Mouse (Mus musculus) midbrain, embryonic 11.5 days (tissue): ENCODE results near the gene Ccnjl. TPM values are rescaled to one million over a fixed set of nuclear protein-coding genes. Genes with fewer than 3 reads are reported as not detected.
A peak's percentile ranks its signal among the peaks of the same experiment; 100 is the strongest.

Source experiments
- ATAC-seq: fragments of 200-750 bp; cut with Nextera tagmentation; 2 replicates; pipeline ENCODE4 v1.8.0; 2017; ENCODE audit warnings: moderate TSS enrichment, moderate library complexity; ENCODE audit not compliant: low FRiP score
- DNase-seq: peaks from one replicate; pipeline ENCODE4 v3.0.0; 2015; ENCODE audit warnings: low spot score; ENCODE audit errors: missing footprints
- H3K27ac ChIP-seq: fragments of 300-500 bp; sonication (generic); 2 replicates; pipeline ENCODE4 v1.5.1; 2014; ENCODE audit warnings: low read depth, low read length
- H3K27me3 ChIP-seq: fragments of 300-500 bp; sonication (generic); 2 replicates; pipeline ENCODE4 v1.6.1; 2014; ENCODE audit warnings: mild to moderate bottlenecking, low read length, moderate library complexity, mixed read lengths; ENCODE audit not compliant: control insufficient read depth, insufficient read depth
- H3K36me3 ChIP-seq: fragments of 300-500 bp; sonication (generic); 2 replicates; pipeline ENCODE4 v1.6.1; 2014; ENCODE audit warnings: mild to moderate bottlenecking, low read length, moderate library complexity, mixed read lengths; ENCODE audit not compliant: control insufficient read depth, insufficient read depth
- H3K4me1 ChIP-seq: fragments of 300-500 bp; sonication (generic); 2 replicates; pipeline ENCODE4 v1.6.1; 2014; ENCODE audit warnings: low read length; ENCODE audit not compliant: control insufficient read depth, insufficient read depth
- H3K4me2 ChIP-seq: fragments of 300-500 bp; sonication (generic); 2 replicates; pipeline ENCODE4 v1.6.1; 2014; ENCODE audit warnings: mild to moderate bottlenecking, moderate library complexity
- H3K4me3 ChIP-seq: fragments of 300-500 bp; sonication (generic); 2 replicates; pipeline ENCODE4 v1.5.1; 2014; ENCODE audit warnings: low read depth, low read length
- H3K9ac ChIP-seq: fragments of 300-500 bp; sonication (generic); 2 replicates; pipeline ENCODE4 v1.6.1; 2014; ENCODE audit warnings: low read length
- H3K9me3 ChIP-seq: fragments of 300-500 bp; sonication (generic); 2 replicates; pipeline ENCODE4 v1.6.1; 2016; ENCODE audit warnings: low read length; ENCODE audit not compliant: control insufficient read depth
- WGBS: fragments of 180-500 bp; shearing (Covaris S2); extraction: QIAGEN DNeasy Blood & Tissue Kit; methylation state at CpG from one replicate; pipeline ENCODE4 v1.1.7; 2014; 5-methylcytosine and 5-hydroxymethylcytosine counted together
- polyA plus RNA-seq: library from polyadenylated mRNA; unstranded; fragments of >200 nt; fragmentation: Nextera tagmentation; extraction: Ambion mirVana; gene quantifications from 2 replicates; pipeline ENCODE4 v1.2.1, GENCODE M21; 2014

Gene Ccnjl
- polyA plus RNA-seq, 1 experiment from 2014 or later = 40.2 TPM

DNA sequence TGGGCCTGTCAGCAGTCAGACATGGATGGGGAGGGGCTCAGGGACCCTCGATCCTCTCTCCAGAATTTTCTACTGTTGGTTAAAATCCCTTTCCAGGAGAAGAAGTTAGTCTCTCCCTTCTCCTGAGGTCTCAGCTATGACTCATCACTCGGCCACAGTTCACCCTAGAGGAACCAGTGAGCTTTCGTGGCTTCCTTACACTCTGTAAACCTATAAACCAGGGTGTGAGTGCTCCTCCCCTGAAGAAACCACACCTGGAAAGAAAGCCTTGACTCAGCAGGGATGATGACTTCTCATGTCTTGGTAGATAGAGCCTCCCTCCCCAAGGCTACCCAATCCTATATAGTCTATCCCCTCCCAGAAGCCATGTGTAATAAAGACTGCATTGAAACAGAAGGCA is 23.2 kb downstream of the Ccnjl start:
- WGBS = 93% methylated on average over 3 of the region's 3 CpGs

DNA sequence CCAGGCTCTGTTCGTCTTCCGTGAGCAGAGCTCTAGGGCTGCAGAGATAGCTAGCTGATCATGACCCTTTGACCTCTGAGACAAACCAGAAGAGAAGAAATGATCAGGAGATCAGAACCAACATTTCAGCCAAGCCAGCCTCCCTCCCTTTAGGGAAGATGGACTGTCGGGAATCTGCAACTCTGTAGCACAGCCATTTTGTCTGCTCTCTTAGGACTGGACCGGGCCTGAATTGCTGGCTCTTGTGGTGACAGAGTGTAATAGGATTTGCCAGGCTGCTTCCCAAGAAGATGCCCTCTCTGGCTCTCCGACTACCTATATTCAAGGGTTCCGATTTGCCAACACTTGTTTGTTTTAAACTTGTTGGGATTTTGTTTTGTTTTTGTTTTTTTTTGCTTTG is 24.1 kb downstream of the Ccnjl start:
- no peaks in the 10 kb centered on the region; the same call in 1 of the 2 replicates for H3K36me3 ChIP-seq
- DNase-seq (no peak), ATAC-seq (no peak)
- no peak overlapping the region; the same call in 1 of the 2 replicates for H3K27ac ChIP-seq
- peaks cover 27% of the 10 kb centered on the region for H3K4me1 ChIP-seq
- H3K4me3 ChIP-seq = no peak overlapping the region
- no peaks in the 10 kb centered on the region for H3K27me3 ChIP-seq
- no peak overlapping the region for H3K9ac ChIP-seq
- no peaks in the 10 kb centered on the region for H3K9me3 ChIP-seq
- WGBS = 58% methylated on average over 6 of the region's 6 CpGs
- no peak overlapping the region for H3K4me2 ChIP-seq

More for the DNA sequence above, 23.2 kb downstream of the Ccnjl start:
- Histone ChIP-seq H3K27me3 (no peaks in the 10 kb centered on the region), H3K9ac (no peak overlapping the region), H3K27ac (no peak overlapping the region), H3K4me1 (peaks cover 27% of the 10 kb centered on the region), H3K4me2 (no peak overlapping the region), H3K9me3 (no peaks in the 10 kb centered on the region), H3K36me3 (no peaks in the 10 kb centered on the region), H3K4me3 (no peak overlapping the region)
- no peak for DNase-seq
- peak; percentile 19; the same call in 1 of the 2 replicates for ATAC-seq

DNA sequence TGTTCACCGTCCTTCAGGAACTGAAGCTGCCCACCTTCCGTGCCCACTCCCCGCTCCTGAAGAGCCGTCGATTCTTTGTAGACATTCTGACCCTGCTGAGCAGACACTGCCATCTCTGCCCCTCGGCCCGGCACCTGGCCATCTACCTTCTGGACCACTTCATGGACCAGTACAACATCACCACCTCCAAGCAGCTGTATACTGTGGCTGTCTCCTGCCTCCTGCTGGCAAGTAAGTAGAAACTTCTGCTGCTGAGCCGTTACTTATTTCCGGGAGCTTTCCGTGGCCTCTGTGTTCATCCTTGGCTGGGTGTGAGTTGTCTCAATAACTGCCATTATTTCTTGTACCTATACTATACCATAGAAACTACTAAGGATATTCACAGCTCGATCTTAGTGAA is 28.0 kb downstream of the Ccnjl start:
- Histone ChIP-seq H3K4me1 (peaks cover 18% of the 10 kb centered on the region), H3K9ac (no peak overlapping the region), H3K27ac (no peak overlapping the region), H3K4me3 (no peak overlapping the region), H3K27me3 (no peaks in the 10 kb centered on the region), H3K36me3 (peaks cover 3% of the 10 kb centered on the region; the same call in 1 of the 2 replicates), H3K9me3 (no peaks in the 10 kb centered on the region), H3K4me2 (no peak overlapping the region)
- ATAC-seq (no peak), DNase-seq (no peak)
- 89% methylated on average over 11 of the region's 11 CpGs for WGBS

DNA sequence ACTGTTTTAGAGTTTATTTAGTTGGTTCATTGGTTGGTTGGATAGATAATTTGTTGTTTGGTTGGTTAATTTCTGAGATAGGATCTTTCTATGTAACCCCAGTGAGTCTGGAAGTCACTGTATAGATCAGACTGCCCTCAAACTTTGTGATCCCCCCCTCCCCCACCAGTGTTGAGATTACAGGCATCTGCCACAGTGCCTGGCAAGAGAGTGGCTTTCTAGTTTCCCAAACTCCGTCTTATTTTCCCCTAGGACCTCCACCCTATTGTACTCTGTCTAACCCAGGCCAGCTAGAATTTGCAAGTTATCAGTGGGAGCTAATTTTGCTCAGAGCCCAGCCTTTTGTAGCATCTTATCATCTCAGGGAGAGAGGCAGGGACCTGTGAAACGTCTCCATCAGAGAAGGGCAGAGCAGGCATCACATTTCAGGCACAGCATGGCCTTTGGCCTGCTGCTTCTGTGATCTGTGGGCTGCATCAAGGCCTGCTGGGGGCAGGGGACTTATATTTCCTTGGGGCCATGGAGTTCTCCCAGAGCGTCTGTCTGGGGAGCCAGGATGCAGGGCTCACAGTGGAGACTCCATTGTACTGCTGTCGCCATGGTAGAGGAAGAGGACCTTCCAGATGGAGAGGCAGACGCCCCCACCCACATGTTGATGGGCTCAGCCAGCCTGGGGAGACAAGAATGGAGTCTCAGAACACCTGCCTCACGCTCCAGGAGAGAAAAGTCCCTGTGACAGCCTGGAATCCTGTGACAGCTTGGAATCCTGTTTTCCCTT is 31.1 kb downstream of the Ccnjl start:
- 0 out of 2 replicates have a peak overlapping the region, but pooled peaks have one; percentile 31 for H3K9ac ChIP-seq
- H3K4me1 ChIP-seq = peaks cover 29% of the 10 kb centered on the region
- no peak overlapping the region for H3K4me2 ChIP-seq
- DNase-seq = peak; percentile 85
- H3K27me3 ChIP-seq = no peaks in the 10 kb centered on the region
- H3K4me3 ChIP-seq = no peak overlapping the region
- peak overlapping the region; percentile 73 for H3K27ac ChIP-seq
- peaks cover 3% of the 10 kb centered on the region; the same call in 1 of the 2 replicates for H3K36me3 ChIP-seq
- no peaks in the 10 kb centered on the region for H3K9me3 ChIP-seq
- WGBS = 3% methylated on average over 5 of the region's 6 CpGs
- ATAC-seq = peak; percentile 78

DNA sequence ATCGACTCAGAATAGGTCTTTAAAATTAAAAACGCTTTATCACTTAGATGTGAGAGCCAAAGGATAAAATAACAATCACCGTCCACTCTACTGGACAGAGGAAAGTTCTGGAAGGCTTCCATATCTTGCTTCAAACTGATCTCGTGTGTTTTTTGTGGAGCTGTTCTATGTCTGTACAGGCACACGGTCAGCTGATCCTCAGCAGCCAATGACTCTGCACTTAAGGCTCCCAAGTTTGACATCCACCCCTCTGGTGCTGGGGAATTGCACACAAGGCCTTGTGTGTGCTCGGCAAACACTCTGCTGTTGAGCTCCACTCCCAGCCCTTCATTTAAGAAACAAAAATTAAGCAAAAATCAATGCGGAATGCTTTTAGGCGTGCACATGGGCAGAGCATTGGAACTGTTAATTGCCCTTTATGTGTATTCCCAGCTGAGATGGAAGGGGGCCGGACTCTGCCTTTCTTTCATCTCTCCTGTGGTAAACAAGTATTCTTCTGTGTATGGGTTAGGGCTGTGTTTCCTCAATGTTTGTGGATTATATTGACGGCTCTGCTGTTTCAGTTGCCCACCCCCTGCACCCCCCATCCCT is 35.2 kb downstream of the Ccnjl start:
- H3K4me1 ChIP-seq = peaks cover 50% of the 10 kb centered on the region
- no peak overlapping the region for H3K4me3 ChIP-seq
- H3K27me3 ChIP-seq = no peaks in the 10 kb centered on the region
- 75% methylated on average over 10 of the region's 10 CpGs for WGBS
- H3K4me2 ChIP-seq = no peak overlapping the region
- H3K27ac ChIP-seq = 0 out of 2 replicates have a peak overlapping the region, but pooled peaks have one; percentile 40
- no peak overlapping the region for H3K9ac ChIP-seq
- no peaks in the 10 kb centered on the region for H3K36me3 ChIP-seq
- H3K9me3 ChIP-seq = no peaks in the 10 kb centered on the region
- ATAC-seq (0 out of 2 replicates have a peak, but pooled peaks have one; percentile 28), DNase-seq (peak; percentile 45)

DNA sequence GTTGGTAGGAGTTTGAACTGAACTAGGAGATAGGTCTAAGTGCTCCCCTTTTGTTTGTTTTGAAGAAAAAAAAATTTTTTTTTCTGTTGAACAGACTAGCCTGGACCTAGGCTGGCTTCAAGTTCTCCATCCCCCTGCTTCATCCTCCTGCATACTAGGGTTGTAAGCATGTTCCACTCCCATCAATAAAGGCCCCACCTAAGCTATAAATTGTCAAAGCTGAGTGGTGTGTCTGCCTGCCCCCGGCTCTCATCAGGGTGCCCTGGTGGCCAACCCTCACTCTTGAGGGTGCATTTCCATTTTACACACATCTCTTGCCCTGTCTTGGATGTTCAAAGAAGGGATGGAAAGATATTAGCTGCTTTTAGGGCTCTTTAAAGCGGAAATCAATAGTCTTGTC is 36.8 kb downstream of the Ccnjl start:
- DNase-seq = no peak
- Histone ChIP-seq H3K4me3 (no peak overlapping the region), H3K27ac (peak overlapping the region; percentile 59), H3K36me3 (no peaks in the 10 kb centered on the region), H3K4me1 (peaks cover 42% of the 10 kb centered on the region), H3K27me3 (no peaks in the 10 kb centered on the region), H3K9ac (peak overlapping the region; percentile 28; the same call in 1 of the 2 replicates), H3K4me2 (peak overlapping the region; percentile 7; the same call in 1 of the 2 replicates), H3K9me3 (no peaks in the 10 kb centered on the region)
- peak; percentile 25 for ATAC-seq
- WGBS = 20% methylated on average over 2 of the region's 2 CpGs

DNA sequence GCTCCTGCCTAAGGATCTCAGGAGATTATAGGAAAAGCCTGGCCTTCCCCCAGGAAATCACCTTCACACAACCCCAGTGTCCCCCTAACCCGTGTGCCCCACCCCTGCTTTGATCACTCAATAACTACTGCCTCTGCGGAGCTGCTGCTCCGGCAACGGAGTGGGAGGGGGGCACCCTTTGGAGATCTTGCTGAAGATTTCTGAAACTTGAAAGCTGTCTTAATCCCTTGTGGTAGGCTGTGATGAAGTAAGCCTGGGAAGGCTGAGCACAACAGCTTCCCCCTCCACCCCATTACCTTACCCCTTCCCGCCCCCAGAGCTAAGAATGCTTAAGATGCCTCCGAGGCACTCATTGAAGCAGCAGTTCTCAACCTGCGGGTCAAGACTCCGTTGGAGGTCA is 37.3 kb downstream of the Ccnjl start:
- peak; percentile 74 for ATAC-seq
- Histone ChIP-seq H3K4me1 (peaks cover 40% of the 10 kb centered on the region), H3K27me3 (no peaks in the 10 kb centered on the region), H3K4me2 (peak overlapping the region; percentile 7; the same call in 1 of the 2 replicates), H3K9me3 (no peaks in the 10 kb centered on the region), H3K4me3 (no peak overlapping the region), H3K36me3 (no peaks in the 10 kb centered on the region), H3K27ac (peak overlapping the region; percentile 59), H3K9ac (peak overlapping the region; percentile 28; the same call in 1 of the 2 replicates)
- 3% methylated on average over 8 of the region's 8 CpGs for WGBS
- peak; percentile 88 for DNase-seq

DNA sequence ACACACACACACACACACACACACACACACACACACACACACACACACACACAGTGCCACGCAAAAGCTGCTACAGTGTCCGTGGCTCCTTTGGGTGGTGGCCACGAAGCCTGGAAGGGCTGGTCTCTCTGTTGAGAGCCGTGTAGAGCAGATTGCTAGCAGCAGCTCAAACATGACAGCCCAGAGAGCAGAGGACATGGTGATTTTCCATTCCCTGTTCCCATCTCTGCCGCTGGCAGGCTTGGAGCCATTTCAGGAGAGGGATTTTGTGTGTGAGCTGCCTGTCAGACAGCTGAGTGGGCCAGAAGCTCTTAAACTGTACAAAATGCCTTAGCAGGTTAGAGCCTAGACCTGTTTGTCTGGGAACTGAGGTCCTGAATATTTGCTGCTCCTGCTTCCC is 38.1 kb downstream of the Ccnjl start:
- ATAC-seq (no peak), DNase-seq (peak; percentile 89)
- Histone ChIP-seq H3K9ac (0 out of 2 replicates have a peak overlapping the region, but pooled peaks have one; percentile 1), H3K4me1 (peaks cover 42% of the 10 kb centered on the region), H3K4me3 (no peak overlapping the region), H3K9me3 (no peaks in the 10 kb centered on the region), H3K27me3 (no peaks in the 10 kb centered on the region), H3K36me3 (no peaks in the 10 kb centered on the region), H3K4me2 (no peak overlapping the region), H3K27ac (peak overlapping the region; percentile 11; the same call in 1 of the 2 replicates)
- WGBS = 55% methylated on average over 5 of the region's 5 CpGs

DNA sequence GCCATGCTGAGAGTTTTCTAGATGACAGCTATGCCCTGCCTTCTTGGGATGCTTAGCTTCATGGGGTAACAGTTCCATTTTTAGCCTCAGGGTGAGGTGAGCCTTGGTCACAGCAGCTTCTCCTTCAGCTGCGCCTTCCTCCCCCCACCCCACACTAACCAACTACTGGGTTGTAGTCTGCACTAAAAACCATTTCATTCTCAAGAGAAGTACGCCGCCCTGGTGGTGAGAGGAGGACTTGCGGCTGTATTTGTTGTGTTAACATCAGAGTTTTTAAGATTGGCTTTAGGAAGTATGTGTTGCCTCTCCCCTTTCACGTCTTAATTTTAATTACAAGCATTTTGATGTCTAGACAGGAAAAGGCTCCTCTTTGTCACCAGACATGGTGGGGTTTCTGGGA is 39.7 kb downstream of the Ccnjl start:
- H3K9me3 ChIP-seq = no peaks in the 10 kb centered on the region
- no peak overlapping the region for H3K9ac ChIP-seq
- H3K36me3 ChIP-seq = no peaks in the 10 kb centered on the region
- no peak overlapping the region for H3K4me3 ChIP-seq
- 59% methylated on average over 5 of the region's 5 CpGs for WGBS
- ATAC-seq (no peak), DNase-seq (no peak)
- no peak overlapping the region for H3K4me2 ChIP-seq
- H3K27me3 ChIP-seq = no peaks in the 10 kb centered on the region
- H3K4me1 ChIP-seq = peaks cover 42% of the 10 kb centered on the region
- H3K27ac ChIP-seq = no peak overlapping the region
